Mouse (Mus musculus) left cerebral cortex, postnatal 25 days (tissue): ENCODE data around the gene Snx15. TPM values are rescaled to one million over a fixed set of nuclear protein-coding genes. Genes with fewer than 3 reads are reported as not detected.
A peak's percentile ranks its signal among the peaks of the same experiment; 100 is the strongest.

Experiments
- DNase-seq, 2 experiments: peaks; one replicate each; pipeline ENCODE4 v3.0.0; 2022; ENCODE audit warnings: low spot score in 2 of 2, mixed read lengths in 1 of 2
- intact Hi-C: fragments of 180-260 bp; cut with DNase I; formaldehyde crosslinking; loops from one replicate; pipeline ENCODE4 v1.15.1; 2025
- total RNA-seq, 2 experiments: library from RNA; stranded (reverse); gene quantifications; 2 replicates each; pipeline ENCODE4 v1.2.3; 2021

The Snx15 gene
- total RNA-seq, 2 experiments from 2014 or later: 36.2 to 43.6 TPM

DNA sequence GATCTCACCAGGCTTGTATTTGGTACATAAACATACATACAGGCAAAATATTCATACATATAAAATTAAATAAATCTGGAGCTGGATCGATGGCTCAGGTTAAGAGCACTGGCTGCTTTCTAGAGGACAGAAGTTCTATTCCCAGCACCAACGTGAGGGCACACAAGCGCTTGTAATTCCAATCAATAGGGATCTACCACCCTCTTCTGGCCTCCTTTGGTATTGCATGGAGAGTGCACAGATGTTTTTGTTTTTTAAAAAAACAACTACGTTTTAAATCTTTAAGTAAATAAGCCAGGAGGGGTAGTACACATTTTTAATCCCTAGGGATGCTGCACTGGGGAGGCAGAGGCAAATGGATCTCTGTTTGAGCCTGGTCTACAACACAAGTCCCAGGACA, 1.8 kb downstream of the Snx15 start:
- DNase-seq: peak in 1 of 2 experiments; percentile 30
- intact Hi-C loops: no loop called here

DNA sequence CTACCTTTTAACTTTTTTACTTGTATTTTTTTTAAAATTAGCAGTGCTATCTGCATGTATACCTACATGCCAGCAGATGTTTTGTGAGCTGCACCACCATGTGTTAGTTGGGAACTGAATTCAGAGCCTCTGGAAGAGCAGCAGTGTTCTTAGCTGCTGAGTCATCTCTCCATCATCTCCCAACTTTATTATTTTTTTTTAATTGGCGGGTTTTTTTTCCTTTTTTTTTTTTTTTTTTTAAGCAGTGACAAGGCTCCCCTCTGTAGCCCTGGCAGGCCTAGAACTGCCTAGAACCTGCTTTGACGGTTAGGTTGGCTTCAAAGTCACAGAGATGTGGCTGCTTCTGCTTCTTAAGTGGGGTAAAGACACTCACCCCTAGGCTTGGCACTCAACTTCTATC, 3.2 kb downstream of the Snx15 start:
- DNase-seq: no peak
- intact Hi-C loops: no loop called here

DNA sequence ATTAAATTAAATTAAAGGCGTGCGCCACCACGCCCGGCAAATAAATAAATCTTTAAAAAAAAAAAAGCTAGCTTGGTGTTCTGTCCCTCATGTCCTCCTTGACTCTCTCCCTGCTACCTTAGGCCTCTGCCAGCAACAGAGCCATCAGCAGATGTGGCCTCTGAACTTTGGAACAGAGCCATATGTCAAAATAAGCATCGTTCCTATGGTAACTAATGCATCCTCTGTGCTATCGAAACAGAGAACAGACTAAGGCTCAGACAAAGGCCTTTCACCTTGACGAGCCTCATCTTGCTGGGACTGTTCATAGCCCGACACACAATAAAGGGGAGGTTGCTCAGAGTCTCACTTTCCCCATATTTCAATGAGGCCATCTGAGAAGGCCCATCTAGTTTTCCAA, 4.8 kb downstream of the Snx15 start:
- DNase-seq: no peak
- intact Hi-C loops: no loop called here

DNA sequence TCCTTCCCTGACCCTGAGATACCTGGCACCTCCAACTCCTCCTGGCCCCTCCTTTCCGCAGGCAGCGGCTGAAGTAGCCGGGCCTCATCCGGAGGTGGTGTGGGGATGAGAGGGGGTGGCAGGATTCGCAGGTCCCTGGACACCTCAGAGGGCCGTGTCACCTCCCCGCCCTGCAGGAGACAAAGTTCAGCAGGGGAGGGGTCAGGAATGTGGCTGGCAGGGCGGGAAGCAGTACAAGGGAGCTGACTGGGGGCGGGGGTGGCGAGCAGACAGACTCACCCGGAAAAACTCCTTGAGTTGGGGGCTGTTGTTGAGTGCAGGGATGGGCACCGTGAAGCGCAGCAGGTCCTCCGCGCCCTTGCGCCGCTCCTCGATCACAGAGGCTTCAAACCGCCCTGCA, 6.3 kb downstream of the Snx15 start:
- intact Hi-C loops: no loop called here
- DNase-seq: no peak

DNA sequence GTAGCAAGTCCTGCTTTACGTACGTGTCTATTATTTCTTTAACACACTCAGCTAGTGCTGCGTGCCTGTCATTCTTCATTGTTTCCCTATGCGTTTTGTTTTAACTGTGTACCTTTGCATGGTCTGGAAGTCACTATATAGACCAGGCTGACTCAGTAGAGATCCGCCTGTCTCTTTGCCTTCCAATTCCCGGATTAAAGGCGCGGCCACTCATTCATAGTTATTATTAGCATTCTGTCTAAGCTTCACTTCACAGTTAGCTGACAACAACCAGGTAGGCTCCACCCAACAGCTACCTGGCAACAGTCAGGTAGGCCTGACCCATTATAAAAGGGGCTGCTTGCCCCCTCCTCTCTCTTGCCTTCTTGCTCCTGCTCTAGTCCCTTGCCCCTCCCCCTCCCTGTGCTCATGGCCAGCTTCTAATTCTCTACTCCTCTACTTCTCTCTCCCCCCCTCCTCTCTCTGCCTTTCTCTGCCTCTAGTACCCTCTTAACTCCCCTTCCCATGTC, 9.4 kb downstream of the Snx15 start:
- intact Hi-C loops: loop anchor here (1.0 to 5.0 kb wide), 2 partner anchors 33 to 51 kb away; partner anchors contain the start of gene Tm7sf2
- no peak for DNase-seq

DNA sequence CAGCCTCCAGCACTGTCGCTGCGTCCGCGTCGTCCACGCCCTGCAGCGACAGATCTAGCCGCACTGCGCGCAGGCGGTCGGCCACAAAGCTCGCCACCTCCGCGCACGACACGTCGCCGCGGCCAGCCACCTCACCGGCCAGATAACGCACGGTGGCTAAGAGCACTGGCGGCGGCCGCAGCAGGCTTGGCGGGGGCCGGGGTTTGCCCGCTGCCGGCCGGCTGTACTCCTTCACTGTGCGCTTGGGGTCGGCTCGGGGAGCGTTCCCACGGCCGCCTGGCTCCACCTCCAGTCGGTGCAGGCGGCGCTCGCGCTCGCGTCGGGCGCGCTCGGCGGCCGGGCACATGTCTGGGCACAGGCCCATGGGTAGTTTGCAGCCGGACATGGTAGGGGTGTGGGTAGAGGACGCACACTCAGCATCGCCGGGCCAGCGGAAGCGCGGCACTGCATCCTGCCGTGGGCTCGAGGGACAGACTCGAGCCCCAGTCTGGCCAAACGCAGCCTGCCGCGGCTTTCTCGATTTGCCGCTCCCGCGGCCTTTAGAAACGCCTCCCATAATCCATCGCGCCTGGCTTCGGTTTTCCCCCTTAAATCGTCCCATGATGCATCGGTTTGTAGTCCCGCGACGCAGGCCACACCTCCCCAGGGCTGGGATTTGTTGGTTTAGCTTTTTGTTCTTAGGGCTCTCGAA, 10.0 kb downstream of the Snx15 start, which contains the start of gene Sac3d1:
TSS of gene Sac3d1 (minus strand) at position 665 of the 691 bp plus-strand sequence.
- DNase-seq: peak; percentile 92 to 96
- intact Hi-C loops: loop anchor here (1.0 to 5.0 kb wide), 2 partner anchors 33 to 51 kb away; partner anchors contain the start of gene Tm7sf2

DNA sequence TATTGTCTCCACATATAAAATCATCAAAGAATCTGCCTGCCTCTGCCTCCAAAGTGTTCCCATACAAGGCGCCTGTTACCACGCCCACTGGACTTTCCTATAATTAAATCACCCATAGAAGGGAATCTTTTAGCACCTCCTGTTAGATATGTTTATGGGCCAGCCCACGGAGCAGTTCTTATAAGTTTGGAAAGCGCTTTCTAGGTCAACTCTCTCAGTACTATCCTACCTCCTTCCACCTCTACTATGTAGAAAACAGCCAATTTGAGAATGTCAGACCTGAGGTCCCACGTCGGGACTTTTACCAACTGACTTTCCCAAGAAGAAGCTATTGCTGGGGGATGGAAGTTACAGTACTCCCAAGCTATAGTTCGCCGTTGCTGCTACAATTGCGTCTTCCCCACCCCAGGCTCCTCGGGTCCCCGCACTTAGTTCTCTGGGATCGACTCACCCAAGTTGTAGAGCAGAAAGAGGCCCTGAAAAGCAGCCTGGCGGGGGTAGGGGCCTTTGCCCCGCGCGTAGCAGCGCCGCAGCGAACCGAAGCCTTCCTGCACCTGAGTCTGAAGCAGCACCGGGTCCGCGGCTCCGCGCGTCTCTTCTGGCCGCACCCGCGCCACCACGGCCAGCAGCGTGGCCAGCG, 10.6 kb downstream of the Snx15 start:
- intact Hi-C loops: loop anchor here (5.0 kb wide), 1 partner anchor 50 kb away; the partner anchor contains the start of gene Tm7sf2
- peak in 1 of 2 experiments; percentile 65 for DNase-seq

DNA sequence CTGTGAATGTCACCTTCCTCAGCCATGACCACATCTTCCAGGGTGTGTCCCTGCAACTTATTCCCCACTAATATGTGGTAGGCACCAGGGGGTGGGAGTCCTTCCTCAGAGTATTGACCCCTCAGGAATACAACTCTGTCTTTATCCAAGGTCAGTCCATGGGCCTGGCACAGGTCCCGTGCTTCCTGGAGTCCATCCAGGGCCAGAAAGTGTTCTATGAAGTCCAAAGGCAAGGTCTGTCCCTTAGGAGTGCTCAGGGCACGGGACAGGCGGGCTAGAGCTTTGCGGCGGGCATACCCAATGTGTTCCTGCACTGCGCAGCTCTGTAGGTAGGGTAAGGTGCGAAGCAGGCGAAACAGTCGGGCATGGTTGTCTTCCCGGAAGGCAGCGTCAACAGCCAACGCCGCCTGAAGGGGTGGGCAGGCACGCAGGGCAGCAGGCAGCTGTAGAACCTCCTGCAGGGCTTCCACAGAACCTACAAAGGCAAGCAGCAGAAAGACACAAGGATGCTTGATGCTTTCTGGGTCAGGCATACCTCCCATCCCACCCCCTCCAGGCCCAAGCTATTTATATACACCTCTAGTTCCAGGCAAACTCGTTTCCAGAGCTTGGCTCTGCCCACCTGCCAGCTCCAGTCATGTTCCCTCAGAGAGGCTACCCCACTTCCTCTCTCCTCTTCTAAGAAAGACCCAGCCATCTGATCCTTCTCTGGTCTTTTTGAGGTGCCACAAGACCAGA, 11.8 kb downstream of the Snx15 start:
- DNase-seq: peak in 1 of 2 experiments; percentile 60
- intact Hi-C loops: loop anchor here (5.0 kb wide), 1 partner anchor 49 kb away; the partner anchor contains the start of gene Tm7sf2

DNA sequence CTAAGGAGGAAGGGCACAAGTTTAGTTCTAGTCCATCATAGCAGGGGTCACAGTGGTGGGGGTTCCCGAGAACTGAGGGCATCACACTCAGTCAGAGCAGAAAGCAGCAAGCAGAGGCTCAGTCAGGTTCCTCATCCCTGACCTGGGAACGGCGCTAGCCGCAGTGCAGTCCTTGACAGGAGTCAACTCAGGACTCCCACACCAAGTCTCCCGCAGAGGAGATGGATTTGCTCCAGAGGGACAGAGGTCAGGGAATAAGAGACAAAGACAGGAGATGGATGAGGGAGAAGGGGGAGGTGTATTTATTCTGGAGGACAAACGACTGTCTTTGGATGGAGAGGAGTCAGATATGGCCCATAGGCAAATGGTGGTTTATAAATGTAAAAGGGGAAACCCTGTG, 15.0 kb downstream of the Snx15 start:
- intact Hi-C loops: no loop called here
- DNase-seq: no peak

DNA sequence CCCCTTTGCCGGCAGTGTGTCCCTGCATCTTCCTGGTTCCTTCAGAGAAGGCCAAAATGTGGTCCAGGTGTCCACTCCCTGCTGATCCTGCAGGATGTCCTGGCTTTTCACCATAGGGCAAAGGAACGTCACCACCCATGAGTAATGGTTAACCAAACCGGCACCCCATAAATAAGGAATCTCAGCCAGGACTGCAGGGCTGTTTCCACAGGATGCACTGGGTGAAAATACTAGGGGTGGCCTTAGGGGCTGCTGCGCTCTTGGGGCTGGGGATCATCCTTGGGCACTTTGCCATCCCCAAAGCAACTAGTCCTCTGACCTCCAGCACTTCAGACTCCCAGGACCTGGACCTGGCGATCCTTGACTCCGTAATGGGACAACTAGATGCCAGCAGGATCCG, 22.5 kb downstream of the Snx15 start, which contains the start of gene Naaladl1:
TSS of gene Naaladl1 (plus strand) at position 197 of the 400 bp plus-strand sequence.
- no peak for DNase-seq
- intact Hi-C loops: no loop called here

DNA sequence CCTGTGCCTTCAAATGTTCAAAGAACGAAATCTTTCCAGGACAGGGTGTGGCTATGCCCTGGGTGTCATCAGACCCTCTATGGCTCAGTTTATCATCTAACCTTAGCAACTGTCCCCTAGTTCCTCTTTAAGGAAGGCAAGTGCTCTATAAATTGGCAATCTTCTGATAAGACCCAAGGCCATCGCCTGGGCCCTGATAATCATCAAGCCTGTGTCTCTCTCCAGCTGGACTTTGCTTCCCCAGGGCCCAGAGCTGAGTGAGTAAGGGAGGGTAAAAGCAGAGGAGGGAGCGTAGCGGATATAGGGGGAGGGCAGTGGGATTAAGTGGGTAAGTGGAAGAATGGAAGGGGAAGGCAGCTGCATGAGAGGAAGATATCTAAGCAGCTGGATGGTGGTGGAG, 23.6 kb downstream of the Snx15 start:
- intact Hi-C loops: no loop called here
- DNase-seq: no peak

DNA sequence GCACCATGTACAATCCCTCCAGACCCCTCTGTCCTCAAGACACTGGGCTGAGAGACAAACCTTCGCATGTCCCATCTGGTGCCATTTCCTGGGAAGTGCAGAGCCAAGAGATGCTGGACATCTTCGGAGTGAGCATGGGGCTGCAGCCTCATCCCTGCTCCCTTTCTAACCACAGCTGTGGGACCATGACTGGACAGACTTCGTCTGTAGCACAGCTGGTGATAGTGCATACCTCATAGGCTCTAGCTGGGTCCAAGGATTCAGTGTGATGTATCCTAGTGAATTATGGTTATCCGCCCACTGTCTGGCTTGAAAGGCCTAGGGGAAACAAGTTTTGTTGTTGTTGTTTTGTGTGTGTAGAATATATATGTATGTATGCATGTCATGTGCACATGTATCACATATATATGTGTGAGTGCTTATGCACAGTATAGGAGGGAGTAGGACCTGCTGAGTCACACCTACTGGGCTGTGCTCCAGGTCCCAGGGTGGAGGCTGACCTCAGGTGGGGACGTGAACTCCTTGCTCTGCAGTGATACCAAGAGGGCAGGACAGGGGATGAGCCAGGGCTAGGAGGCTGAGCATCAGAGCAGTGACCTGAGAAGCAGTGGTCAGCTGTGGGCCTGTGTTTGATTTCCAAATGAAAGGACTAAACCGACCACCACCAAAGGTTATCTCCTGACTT, 25.8 kb downstream of the Snx15 start:
- intact Hi-C loops: no loop called here
- no peak for DNase-seq

DNA sequence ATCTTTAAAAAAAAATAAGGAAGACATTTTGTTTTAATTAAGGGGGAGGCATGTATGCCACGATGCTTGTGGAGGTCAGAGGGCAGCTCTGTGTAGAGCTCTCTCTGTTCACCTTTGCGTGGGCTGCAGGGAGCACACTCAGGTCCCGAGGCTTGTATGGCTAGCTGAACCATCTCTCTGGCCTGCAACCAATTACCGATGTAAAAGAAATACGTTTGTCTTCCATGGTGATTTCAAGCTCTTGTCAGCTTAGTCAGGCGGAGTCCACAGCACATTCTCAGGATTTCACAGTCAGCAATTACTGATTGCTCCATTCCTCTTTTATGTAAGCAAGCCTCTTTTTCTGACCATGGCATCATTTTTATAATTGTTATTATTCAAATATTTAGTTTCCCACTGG, 26.9 kb downstream of the Snx15 start:
- intact Hi-C loops: no loop called here
- DNase-seq: no peak

DNA sequence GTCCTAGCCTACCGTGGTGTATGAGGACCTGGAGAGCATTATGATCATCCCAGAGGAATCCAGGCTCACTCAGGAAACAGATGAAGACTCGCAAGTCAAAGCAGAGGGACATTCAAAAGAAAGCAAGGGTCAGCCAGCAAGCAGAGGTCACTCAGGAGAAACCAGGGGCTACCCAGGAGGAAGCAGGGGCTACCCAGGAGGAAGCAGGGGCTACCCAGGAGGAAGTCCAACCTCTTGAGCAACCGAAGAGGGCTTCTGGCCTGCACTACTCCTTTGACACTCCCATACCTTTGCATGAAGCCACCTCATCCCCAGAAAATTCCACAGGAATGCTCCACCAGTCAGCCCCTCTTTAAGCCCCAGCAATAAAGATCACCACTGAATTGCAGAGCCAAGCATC, 30.3 kb downstream of the Snx15 start:
- no peak for DNase-seq
- intact Hi-C loops: no loop called here

DNA sequence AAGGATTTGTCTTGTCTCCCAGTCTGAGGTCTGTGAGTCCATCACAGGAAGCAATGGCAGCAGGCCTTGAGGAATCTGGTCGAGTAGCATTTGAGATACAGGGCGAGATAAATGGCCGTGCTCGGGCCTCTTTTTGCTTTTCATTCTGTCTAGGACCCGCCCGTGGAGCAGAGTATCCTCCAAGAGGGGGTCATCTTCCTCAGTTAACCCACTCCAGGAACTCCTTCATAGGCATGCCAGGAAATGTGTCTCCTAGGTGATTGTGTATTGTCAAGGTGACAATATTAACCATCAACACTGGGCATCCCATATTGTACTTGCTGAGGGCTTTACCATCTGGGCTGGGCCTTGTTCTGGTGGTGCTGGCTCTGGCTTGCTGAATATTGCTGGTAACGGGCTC, 34.0 kb downstream of the Snx15 start, which contains the start of gene AC131692.1:
TSS of gene AC131692.1 (plus strand) at position 301 of the 400 bp plus-strand sequence.
- intact Hi-C loops: no loop called here
- no peak for DNase-seq

DNA sequence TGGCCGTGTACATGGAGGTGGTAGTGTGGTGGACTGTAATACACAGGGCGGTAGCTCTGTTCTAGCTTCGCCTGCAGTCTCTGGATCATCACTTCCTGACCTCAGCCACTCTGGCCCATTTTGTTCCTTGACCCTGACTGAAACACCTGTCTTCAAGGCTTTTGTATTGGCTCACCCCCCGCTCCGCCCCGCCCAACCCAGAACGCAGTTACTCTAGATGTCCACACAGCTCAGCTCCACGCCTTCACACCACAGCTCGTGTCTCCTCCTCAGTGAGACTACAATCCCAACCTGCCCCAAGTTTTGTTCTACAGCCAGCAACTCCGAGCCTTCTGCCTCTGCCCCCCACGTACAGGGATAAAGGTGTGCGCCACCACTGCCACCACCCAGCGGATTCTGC, 39.3 kb downstream of the Snx15 start:
- intact Hi-C loops: no loop called here
- DNase-seq: no peak

DNA sequence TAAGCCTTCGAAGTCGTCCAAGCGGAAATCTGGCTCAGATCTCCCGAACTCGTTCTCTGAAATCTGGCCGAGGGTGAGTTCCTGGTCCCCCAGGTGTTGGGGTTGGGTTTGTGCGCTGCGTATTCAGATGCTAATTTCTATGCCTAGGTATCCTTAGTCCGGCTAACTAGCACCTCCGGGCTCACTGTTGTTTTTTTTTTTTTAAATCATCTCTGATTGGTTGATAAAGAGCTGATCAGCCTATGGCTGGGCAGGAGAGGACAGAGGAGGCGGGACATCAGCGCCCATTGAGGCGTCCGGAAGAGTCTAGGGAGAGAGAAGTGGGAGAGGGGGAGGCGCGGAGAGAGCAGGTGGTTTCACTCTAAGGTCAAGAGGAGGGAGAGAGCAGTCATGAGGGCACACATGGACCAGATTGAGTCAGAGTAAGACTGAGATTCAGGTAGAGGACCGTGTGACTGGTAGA, 42.7 kb downstream of the Snx15 start:
- no peak for DNase-seq
- intact Hi-C loops: loop anchor here (1.0 to 2.0 kb wide), 2 partner anchors 29 to 33 kb away; partner anchors contain the start of genes Fau, Mrpl49 and Sac3d1

DNA sequence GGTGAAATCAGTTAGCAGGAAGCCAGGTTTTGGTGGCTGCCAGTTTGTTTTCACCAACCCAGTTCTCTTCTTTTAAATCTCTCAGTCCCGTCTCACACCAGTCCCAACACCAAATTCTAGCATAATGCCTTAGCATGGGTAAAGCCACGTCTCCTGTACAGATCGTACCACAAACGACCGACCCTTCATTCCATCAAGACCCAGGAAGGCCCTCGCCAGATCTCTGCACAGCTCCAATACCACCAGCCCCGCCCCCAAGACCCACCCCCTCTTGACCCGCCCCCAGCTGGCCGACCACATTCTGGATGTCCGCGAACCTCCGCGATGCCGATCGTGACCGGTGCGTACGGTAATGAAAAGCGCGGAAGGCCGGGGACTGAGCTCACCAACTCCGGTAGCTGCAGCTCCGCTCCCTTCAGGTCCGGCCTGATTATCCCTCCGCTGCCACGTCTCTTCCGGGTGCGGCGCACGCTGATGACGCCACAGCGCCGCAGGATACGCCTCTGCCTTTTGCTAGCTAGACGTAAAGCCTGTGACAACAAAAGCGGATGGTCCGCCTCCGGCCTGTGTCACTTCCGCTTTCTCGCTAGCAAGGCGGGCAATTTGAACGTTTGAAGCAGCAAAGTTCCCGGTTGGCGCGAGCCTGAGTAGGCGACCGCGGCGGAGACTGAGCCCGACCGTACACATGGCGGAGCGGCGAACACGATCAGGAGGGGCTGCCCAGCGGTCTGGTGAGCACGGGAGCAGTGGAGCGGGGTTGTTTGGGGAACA, 43.4 kb downstream of the Snx15 start, which contains the start of the genes Zfpl1 and Cdca5:
TSS of gene Zfpl1 (minus strand) at position 479 of the 771 bp plus-strand sequence.
TSS of gene Cdca5 (plus strand) at position 506 of the 771 bp plus-strand sequence.
- peak; percentile 97 to 98 for DNase-seq
- intact Hi-C loops: loop anchor here (1.0 to 2.0 kb wide), 2 partner anchors 28 to 34 kb away; partner anchors contain the start of genes Fau, Mrpl49 and Sac3d1
